Mouse (Mus musculus): ENCODE results near the gene Nfia.

- no peak for TF ChIP-seq CTCF (IDR thresholded peaks at IDR 0.05; ENCODE audit: control insufficient read depth, insufficient read depth, insufficient replicate concordance, low read depth, low read length)
- no peak for TF ChIP-seq POLR2A (IDR thresholded peaks at IDR 0.05; ENCODE audit: control insufficient read depth, low read depth, low read length)
Measured at GRCm38 (mm10) chr4:97921682-97922081, 149.1 kb downstream of the Nfia start.
